Mouse (Mus musculus) left cerebral cortex, postnatal 25 days (tissue): Measurements from ENCODE around the gene Gpr75. TPM values are rescaled to one million over a fixed set of nuclear protein-coding genes. Genes with fewer than 3 reads are reported as not detected.
A peak's percentile ranks its signal among the peaks of the same experiment; 100 is the strongest.

Source experiments
- DNase-seq, 2 experiments: peaks; one replicate each; pipeline ENCODE4 v3.0.0; 2022; ENCODE audit warnings: low spot score in 2 of 2, mixed read lengths in 1 of 2
- intact Hi-C: fragments of 180-260 bp; cut with DNase I; formaldehyde crosslinking; loops from one replicate; pipeline ENCODE4 v1.15.1; 2025
- total RNA-seq, 2 experiments: library from RNA; stranded (reverse); gene quantifications; 2 replicates each; pipeline ENCODE4 v1.2.3; 2021

Gene Gpr75
- 10 to 100 TPM; 11.1 to 11.2 TPM for total RNA-seq

DNA sequence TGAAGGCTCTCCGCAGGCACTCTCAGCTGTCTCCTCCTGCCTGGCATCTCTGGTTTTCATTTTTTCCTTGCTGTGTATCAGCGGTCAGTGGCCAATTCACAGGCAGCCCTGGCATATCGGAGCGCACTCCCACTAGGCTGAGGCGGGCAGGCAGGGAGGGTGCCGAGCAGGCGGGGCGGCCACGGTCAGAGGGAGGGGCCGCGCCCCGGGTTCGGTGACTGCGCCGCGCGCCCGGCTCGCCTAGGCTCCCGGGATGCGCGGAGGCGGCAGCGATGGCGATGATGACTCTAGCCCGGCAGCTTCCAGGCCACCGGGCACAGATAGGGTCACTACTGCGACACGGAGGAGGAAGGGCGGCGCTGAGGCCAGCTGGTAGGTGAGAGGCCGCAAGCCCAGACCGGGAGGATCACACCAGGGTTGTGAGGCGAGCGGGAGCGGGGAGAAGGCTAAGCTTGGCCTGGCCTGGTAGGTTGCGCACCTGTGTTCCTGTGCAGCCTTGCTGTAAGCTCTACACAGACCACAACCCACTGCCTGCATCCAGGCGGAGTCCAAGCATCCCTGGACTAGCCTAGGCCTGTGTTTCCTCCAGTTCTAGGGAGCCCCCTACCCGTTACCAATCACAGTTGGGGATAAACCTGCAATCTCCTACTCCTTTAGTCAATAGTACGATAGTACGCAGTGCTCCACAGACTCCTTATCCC is at the start of gene Gpr75, which contains the start of gene Asb3:
Gpr75 (plus strand) TSS at position 188 of the 701 bp plus-strand sequence.
Asb3 (plus strand) TSS at position 246 of the 701 bp plus-strand sequence.
- intact Hi-C loops = no loop called here

DNA sequence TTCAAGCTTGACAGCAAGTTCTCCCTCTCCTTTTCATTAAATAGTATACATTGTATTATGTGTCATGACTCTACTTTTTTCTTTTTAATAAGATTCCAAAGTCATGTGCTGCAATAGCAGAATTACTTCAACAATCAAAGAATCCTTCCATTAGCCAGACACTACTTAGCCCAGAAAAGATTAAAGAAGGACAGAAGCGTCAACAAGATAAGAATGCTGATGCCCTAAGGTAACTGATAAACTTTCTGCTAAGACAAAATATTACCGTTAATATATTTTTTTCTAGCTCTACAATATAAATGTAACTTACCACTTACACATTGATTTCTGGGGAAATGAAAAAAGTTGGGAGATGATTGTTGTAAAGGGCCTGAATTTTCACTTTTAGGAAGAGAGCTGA is 46.4 kb upstream of the Gpr75 start:
- intact Hi-C loops = no loop called here
- DNase-seq = no peak

More for the DNA sequence above, at the start of gene Gpr75, which contains the start of gene Asb3:
- peak; percentile 74 to 76 for DNase-seq

DNA sequence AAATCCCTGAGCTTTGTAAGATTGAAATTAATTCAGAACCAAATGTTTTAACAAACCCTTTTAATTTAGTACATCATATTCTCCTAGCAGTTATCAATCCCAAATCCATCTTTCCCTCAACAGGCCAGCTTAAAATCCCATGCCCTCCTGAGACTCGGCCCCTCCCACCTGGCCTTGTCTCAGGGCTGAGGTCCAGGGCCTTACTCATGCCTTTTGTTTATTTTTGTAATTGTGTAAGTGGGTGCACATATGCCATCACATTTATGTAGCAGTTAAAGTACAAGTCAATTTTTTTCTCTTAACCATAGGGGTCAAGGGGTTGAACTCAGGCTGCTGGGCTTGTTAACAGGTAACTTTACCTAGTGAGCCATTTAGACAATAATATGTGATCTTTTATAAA is 40.8 kb upstream of the Gpr75 start:
- intact Hi-C loops = no loop called here
- DNase-seq = no peak

DNA sequence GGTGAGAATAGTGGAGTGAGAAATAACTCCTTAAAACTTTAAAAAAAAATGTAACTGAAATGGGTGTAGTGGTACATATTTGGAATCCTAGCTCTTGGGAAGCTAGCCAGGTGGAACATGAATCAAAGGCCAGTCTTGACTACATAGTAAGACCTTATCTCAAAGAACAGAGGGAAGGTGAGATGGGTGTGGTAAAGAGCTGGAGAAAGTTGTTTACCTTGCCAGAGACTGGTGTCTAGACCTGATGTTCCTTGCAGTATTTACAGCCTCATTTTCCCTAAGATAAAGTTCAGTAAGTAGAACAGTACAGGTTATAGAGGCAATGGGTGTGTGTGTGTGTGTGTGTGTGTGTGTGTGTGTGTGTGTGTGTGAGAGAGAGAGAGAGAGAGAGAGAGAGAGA is 12.7 kb upstream of the Gpr75 start:
- no peak for DNase-seq
- intact Hi-C loops = no loop called here

DNA sequence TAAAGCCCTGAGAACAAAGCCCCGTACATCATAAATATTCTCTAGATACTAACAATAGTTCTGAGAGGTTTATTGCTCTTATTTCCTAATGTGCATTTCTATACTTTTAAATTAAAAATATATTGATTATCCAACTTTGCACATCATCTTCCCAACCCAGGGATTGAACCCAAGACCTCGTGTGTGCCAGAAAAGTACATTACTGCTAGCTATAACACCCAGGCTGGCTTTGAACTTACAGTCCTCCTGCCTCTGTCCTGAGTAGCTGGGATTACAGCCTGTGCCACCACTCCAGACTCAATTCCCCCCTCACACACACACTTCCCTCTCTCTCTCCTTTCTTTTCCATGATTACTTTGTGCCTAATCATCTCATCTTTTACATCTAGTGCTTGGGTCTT is 3.0 kb downstream of the Gpr75 start:
- no peak for DNase-seq
- intact Hi-C loops = no loop called here

DNA sequence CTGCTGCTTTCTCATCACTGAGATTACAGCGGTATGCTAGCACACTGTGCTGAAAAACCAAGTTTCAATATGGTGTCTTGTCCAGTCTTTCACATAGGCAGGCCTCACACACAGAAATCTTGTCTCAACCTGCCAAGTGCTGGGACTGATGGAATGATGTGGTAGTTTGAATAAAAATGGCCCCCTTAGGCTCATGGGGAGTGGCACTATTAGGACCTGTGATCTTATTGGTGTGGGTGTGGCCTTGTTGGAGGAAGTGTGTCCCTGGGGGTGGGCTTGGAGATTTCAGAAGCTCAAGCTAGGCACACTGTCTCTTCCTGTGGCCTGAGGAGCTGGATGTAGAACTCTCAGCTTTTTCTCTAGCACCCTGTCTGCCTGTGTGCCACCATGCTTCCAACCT is 11.0 kb downstream of the Gpr75 start:
- intact Hi-C loops = no loop called here
- DNase-seq = no peak

DNA sequence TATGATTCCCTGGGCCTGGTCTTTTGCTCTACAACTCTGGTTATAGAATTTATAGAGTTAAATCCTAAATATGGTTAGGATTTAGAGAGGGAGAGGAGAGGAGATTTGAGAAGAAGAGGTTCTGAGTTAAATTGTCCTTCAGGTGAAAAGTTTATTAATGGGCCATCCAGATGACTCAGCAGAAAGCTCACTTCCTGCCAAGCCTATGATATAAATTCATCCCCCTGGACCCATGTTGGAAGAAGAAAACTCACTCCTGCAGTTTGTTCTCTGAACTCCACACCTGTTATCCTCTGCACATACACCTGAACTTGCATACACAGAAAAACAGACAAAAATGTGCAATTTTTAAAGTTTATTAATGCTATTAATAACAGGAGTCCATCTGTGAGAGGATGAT is 14.2 kb downstream of the Gpr75 start:
- intact Hi-C loops = no loop called here
- no peak for DNase-seq

DNA sequence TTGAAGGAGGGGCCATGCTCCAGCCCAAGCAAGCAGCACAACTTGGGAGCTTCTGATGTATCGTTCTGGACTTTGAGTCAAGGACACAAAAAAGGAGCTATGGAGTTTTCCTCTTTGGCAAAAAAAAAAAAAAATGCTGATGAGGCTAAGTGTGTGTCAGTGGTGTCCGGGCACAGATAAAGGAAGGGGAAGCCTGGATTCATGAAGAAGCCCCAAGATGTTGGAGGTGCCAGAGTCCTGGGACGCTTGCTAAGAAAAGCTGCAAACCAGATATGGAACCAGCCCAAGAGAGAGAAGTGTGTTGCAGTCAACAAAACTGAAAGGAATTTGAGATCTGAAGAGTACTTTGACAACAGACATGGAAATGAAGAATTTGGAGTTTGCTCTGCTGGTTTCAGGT is 27.2 kb downstream of the Gpr75 start:
- intact Hi-C loops = no loop called here

DNA sequence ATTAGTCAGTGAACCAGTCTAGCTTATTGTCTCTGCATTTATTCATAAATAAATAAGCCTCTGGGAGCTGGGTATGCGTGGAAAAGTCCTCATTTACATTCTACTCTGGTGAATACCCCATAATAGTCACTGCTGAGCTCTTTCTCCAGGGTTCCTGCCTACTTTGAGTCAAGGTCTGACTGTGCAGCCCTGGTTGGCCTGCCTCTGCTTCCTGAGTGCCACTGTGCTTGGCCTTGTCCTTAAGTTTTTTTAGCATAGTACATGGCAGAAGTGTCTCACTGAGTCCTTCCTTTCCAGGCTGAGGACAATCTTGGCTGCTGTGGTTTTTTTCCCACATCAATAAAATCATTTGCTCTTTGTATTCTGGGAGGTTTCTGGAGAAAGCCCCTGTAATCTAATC is 35.5 kb downstream of the Gpr75 start:
- intact Hi-C loops = loop anchor here (10.0 kb wide), 1 partner anchor 246 kb away; no protein-coding TSS in a partner anchor
- DNase-seq = no peak

More for the DNA sequence above, 27.2 kb downstream of the Gpr75 start:
- DNase-seq = no peak

DNA sequence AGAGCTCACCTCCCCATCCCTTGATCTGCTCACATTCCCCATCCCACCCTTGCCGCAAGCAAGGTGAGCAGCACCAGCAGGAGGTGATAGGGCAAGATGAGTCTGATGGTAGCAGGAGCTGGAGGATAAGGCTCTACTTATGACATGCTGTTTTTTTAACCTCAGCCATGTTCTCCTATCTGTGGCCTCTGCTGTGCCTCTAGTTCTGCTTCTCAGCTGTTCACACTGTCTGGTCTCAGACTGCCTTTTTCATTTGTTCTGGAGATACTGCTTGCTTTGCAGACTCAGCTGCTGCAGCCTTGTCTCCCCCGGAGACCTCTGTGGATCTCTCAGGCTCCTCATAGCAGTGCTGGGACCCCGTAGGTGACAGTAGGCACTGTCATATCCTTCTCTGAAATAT is 38.1 kb downstream of the Gpr75 start:
- no peak for DNase-seq
- intact Hi-C loops = loop anchor here (10.0 kb wide), 1 partner anchor 248 kb away; no protein-coding TSS in a partner anchor

DNA sequence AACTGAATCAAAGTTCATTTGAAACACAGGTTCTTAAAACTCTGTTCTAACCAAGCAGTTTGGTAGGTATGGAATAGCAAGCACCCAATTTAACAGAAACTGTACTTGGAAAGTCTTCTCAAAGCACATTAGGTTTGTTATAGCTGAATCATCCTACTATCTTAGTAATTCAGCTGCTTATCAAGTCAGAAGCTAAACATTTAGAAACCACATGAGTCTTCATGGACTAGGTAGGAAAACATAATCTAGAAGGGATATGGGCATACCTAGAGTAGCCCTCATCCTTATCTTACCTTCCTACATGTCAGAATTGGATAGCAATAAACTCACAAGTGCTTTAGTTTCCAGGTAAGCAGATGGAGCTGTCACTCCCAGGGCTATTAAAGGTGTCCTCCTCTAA is 42.9 kb downstream of the Gpr75 start:
- intact Hi-C loops = loop anchor here (10.0 kb wide), 1 partner anchor 253 kb away; no protein-coding TSS in a partner anchor
- no peak for DNase-seq

DNA sequence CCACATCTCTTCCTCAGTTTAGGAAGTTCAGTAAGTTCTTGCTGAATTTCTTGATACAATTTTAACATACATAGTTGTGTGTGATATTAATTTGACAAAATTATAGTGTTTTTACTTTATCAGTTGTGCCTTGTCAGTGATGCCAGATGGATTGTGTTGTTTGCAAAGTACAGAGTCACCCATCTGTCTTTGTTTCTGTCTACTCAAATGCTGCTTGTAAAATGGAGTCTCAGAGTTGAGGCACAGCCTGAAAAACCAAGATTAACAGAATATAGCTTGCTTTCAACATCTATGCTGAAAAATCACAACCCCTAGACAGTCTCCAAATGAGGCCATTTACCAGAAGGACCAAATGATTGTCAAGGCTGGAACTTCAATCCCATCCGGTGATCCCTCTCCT is 43.3 kb downstream of the Gpr75 start:
- intact Hi-C loops = loop anchor here (10.0 kb wide), 1 partner anchor 254 kb away; no protein-coding TSS in a partner anchor
- DNase-seq = no peak

Other genes with a start within 250 kb of the Gpr75 start
- 10 to 100 TPM; 26.7 to 28.7 TPM for gene Acyp2, start 235.8 kb upstream of the Gpr75 start, total RNA-seq
- 10 to 100 TPM; 41.7 to 51.1 TPM for gene Psme4, start 113.6 kb upstream of the Gpr75 start, total RNA-seq
- gene Asb3, start 58 bp downstream of the Gpr75 start, total RNA-seq = 10 to 100 TPM; 15.7 to 17.9 TPM
- 10 to 100 TPM; 56.9 to 61.0 TPM for gene Erlec1, start 69.0 kb downstream of the Gpr75 start, total RNA-seq
- gene Chac2, start 101.0 kb downstream of the Gpr75 start, total RNA-seq = 10 to 100 TPM; 15.6 to 19.0 TPM